ENCODE assay signal across 16 mouse cellular contexts in the genomic region with DNA sequence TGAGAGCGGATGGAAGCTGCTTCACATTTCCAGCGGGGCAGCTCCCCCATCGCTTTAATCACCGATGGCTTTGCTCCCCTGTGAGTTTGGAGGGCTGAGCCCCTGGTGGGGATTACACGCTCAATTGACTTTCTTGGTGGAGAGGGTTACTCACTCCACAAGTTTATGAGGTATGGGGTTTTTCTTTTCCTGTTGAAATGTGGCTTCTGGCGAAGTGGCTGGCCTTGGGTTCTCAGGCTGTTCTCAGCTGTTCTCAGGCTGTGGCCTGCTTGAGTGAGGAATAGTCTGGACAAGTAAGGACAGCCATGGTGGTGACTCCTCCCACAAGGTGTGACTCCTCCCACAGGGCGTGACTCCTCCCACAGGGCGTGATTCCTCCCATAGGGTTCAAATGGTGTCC.
DNase-seq lines count a peak whose midpoint lies in the region; ATAC-seq and TF ChIP-seq lines count a peak whose summit lies in the region.
"Had no signal": no experiment of that assay in that cellular context is flagged by ENCODE, and none has a peak within 500 bp of the region (broad histone marks: within the 10 kb centered on the region; RNA-seq: fewer than 3 reads in every experiment).

No protein-coding gene starts in this region.

- 35% methylated on average over 8 of the region's 8 CpGs for WGBS in forebrain, embryonic 10.5 days
- 44% methylated on average over 8 of the region's 8 CpGs for WGBS in forebrain, embryonic 15.5 days

- peaks cover 19% of the 10 kb centered on the region for H3K4me1 ChIP-seq in forebrain, embryonic 10.5 days
- no peaks in the 10 kb centered on the region for H3K4me1 ChIP-seq in forebrain, embryonic 15.5 days
- H3K4me1 ChIP-seq: intestine, embryonic 15.5 days had no signal

- no peak for TF ChIP-seq CTCF in layer of hippocampus, adult 2 months (conservative IDR thresholded peaks at IDR 0.05)

- no peak for ATAC-seq in forebrain, embryonic 15.5 days (replicated peaks)
- peak; percentile 47; the same call in 1 of the 2 replicates for ATAC-seq in erythroblast, adult 5-6 weeks (replicated peaks; ENCODE audit: low FRiP score, poor library complexity, severe bottlenecking)
- ATAC-seq: intestine, embryonic 15.5 days; midbrain, embryonic 13.5 days had no signal

- 0 out of 2 replicates have a peak overlapping the region, but pooled peaks have one; percentile 11 for H3K27ac ChIP-seq in forebrain, embryonic 10.5 days
- no peak overlapping the region for H3K27ac ChIP-seq in forebrain, embryonic 15.5 days (replicated peaks)
- no peak overlapping the region for H3K27ac ChIP-seq in layer of hippocampus, adult 2 months
- H3K27ac ChIP-seq: hindbrain, embryonic 13.5 days; intestine, embryonic 15.5 days; liver, embryonic 14.5 days; midbrain, embryonic 13.5 days had no signal

- H3K4me2 ChIP-seq in forebrain, embryonic 15.5 days (replicated peaks) = no peak overlapping the region
- H3K4me2 ChIP-seq: hindbrain, embryonic 13.5 days; intestine, embryonic 15.5 days; midbrain, embryonic 13.5 days had no signal

- no peak overlapping the region for H3K9ac ChIP-seq in forebrain, embryonic 15.5 days (replicated peaks)
- H3K9ac ChIP-seq: hindbrain, embryonic 13.5 days; intestine, embryonic 15.5 days; liver, embryonic 14.5 days; midbrain, embryonic 13.5 days had no signal

- H3K27me3 ChIP-seq in forebrain, embryonic 10.5 days (ENCODE audit: poor library complexity, severe bottlenecking) = no peaks in the 10 kb centered on the region
- no peaks in the 10 kb centered on the region for H3K27me3 ChIP-seq in forebrain, embryonic 15.5 days
- H3K27me3 ChIP-seq: hindbrain, embryonic 13.5 days; intestine, embryonic 15.5 days; midbrain, embryonic 13.5 days had no signal

- no peak overlapping the region for H3K4me3 ChIP-seq in forebrain, embryonic 10.5 days
- no peak overlapping the region for H3K4me3 ChIP-seq in forebrain, embryonic 15.5 days
- H3K4me3 ChIP-seq in layer of hippocampus, adult 2 months = no peak overlapping the region
- H3K4me3 ChIP-seq: hindbrain, embryonic 13.5 days; intestine, embryonic 15.5 days; midbrain, embryonic 13.5 days had no signal

- intact Hi-C loops in gastrocnemius, postnatal 36 days (cut with DNase I) = no loop called here

- no peak for DNase-seq in forebrain, embryonic 10.5 days (ENCODE audit: extremely low spot score, low spot score)
- DNase-seq in lung, postnatal 10 days = peak; percentile 17
- DNase-seq in lung, adult 18-20 months = no peak
- DNase-seq in urinary bladder, postnatal 36 days (ENCODE audit: low spot score in 2 of 2) = no peak
- no peak for DNase-seq in gastrocnemius, postnatal 36 days
- no peak for DNase-seq in layer of hippocampus, adult 2 months (ENCODE audit: low spot score in 2 of 2)
- DNase-seq: adrenal gland, postnatal 14 days; cerebellum, adult 9-10 months; layer of hippocampus, adult 9-11 months; lung, postnatal 4 days had no signal

- H3K36me3 ChIP-seq in forebrain, embryonic 10.5 days (replicated peaks) = peaks cover 35% of the 10 kb centered on the region
- no peaks in the 10 kb centered on the region for H3K36me3 ChIP-seq in forebrain, embryonic 15.5 days

- peaks cover 5% of the 10 kb centered on the region; the same call in 1 of the 2 replicates for H3K9me3 ChIP-seq in forebrain, embryonic 10.5 days
- H3K9me3 ChIP-seq in forebrain, embryonic 15.5 days = 0 out of 2 replicates have a peak, but pooled peaks cover 4% of the 10 kb centered on the region
- H3K9me3 ChIP-seq: hindbrain, embryonic 13.5 days; intestine, embryonic 15.5 days had no signal
